Mouse (Mus musculus) brain, embryonic 14.5 days (tissue): ENCODE results near the gene Lsp1.

ENCODE experiments used
- CTCF ChIP-seq: fragments of 200-500 bp; IDR thresholded peaks from 2 replicates; pipeline ENCODE4 v1.5.1; 2012; ENCODE audit warnings: inconsistent platforms, mild to moderate bottlenecking, moderate library complexity, borderline replicate concordance; ENCODE audit not compliant: insufficient read depth, insufficient read length; ENCODE audit errors: extremely low read depth
- POLR2A ChIP-seq: fragments of 200-500 bp; IDR thresholded peaks from 2 replicates; pipeline ENCODE4 v1.6.1; 2012; ENCODE audit warnings: mild to moderate bottlenecking, inconsistent platforms, borderline replicate concordance; ENCODE audit not compliant: poor library complexity, insufficient read depth, insufficient read length, severe bottlenecking; ENCODE audit errors: extremely low read depth

GRCm38 (mm10) chr7:142443474-142443873 is 17.1 kb upstream of the Lsp1 start:
- TF ChIP-seq POLR2A = no peak
- no peak for TF ChIP-seq CTCF
